Mouse (Mus musculus): ENCODE measurements at regions not wholly inside any gene's neighbourhood (a gene's known extent, or its start where the extent isn't known, plus 50 kb on each side); places are given as distances from the start of the nearest gene placed in this dataset.
"Not testable (repeated sequence)": the region's sequence is repeated elsewhere in the genome, so short reads cannot be mapped to it uniquely, and the experiment has no call there.

DNA sequence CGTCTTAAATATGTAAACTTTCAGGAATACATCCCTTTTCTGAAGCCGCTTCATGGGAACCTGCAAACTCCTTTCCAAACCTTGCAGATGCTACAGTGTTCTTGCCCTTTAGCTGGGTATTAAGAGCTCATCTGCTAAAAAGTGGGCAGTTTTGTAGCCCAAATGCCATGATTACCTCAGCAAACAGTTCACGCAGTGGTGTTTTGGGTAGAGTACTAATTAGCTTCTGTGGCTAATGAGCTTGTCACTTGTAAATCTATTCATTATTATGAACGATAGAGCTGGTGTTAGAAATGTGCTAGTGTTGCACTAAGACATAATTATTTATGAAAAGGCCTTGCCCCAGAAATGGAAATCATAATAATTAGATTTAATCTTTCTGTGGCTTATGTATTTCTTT, 506.1 kb upstream of the Ccng1 start:
- H3K27ac ChIP-seq (ENCODE audit: low read length), result no peak overlapping the region
- no peaks in the 10 kb centered on the region for H3K36me3 ChIP-seq (ENCODE audit: control insufficient read depth, insufficient read depth, low read length)
- H3K27me3 ChIP-seq (ENCODE audit: control insufficient read depth, insufficient read depth, low read depth, low read length), result no peaks in the 10 kb centered on the region
- no peak overlapping the region for H3K4me2 ChIP-seq (ENCODE audit: low read length)
- H3K4me3 ChIP-seq (ENCODE audit: low read depth, low read length), result no peak overlapping the region
- H3K9me3 ChIP-seq (replicated peaks; ENCODE audit: control insufficient read depth, low read length, poor library complexity, severe bottlenecking), result no peaks in the 10 kb centered on the region
- no peak overlapping the region for H3K9ac ChIP-seq (ENCODE audit: low read depth, low read length)
- WGBS, result 72% methylated on average over 4 of the region's 4 CpGs
- no peaks in the 10 kb centered on the region for H3K4me1 ChIP-seq (ENCODE audit: control insufficient read depth, insufficient read depth, low read length)
- no peak for ATAC-seq

DNA sequence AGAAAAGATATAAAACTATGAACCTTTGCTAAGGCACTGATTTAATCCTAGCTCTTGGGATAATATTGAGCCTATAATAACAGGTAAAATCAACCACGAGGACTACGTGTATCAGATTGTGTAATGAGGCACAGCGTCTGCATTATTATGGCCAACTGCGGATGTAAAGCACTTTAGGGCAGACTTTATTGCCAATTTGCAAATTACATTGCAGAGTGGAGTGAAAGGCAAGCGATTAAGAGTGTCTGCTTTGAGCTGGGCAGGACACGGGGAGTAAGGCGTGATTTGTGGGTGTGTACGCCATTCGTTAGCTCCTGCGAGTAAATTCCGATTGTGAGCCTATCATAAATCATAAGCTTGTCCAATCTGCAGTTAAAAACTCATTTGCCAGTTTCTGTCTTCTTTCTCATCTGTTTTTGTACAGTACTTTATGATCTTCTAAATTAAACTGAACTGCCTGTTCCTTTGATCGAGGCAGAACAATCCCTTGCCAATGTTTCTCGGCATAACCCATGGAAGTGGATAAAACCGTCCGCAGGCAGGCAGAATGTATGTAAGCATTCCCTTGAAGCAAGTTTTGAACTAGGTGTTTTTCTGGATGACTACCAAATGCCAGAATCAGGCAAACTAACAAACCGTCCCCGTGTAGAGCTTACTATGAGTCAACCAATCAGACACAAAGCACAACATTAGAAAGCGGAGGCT, 505.0 kb upstream of the Ccng1 start:
- Histone ChIP-seq H3K9ac (ENCODE audit: low read depth, low read length) (no peak overlapping the region), H3K27ac (ENCODE audit: low read length) (no peak overlapping the region), H3K27me3 (ENCODE audit: control insufficient read depth, insufficient read depth, low read depth, low read length) (no peaks in the 10 kb centered on the region), H3K4me3 (ENCODE audit: low read depth, low read length) (no peak overlapping the region), H3K4me2 (ENCODE audit: low read length) (no peak overlapping the region), H3K4me1 (ENCODE audit: control insufficient read depth, insufficient read depth, low read length) (no peaks in the 10 kb centered on the region), H3K9me3 (replicated peaks; ENCODE audit: control insufficient read depth, low read length, poor library complexity, severe bottlenecking) (no peaks in the 10 kb centered on the region), H3K36me3 (ENCODE audit: control insufficient read depth, insufficient read depth, low read length) (no peaks in the 10 kb centered on the region)
- ATAC-seq, result no peak
- 84% methylated on average over 18 of the region's 18 CpGs for WGBS

DNA sequence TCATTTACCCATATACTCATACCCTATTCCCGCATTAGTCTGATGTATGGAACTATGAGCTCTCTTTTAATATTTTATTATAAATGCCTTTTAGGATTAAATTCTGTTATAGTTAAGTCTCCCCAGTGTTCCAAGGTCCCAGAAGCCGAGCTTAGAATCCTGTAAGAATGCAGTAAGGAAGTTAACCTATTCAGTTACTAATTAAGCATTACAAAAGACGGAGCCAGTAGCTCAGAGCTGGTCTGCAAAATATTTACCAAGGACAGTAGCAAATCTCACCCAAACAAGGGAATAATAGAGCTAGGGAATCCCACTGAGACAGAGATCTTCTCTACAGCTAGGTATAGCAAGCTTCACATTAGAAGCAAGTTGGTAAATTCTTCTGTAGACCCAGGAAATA, 459.4 kb upstream of the Ccng1 start:
- not testable (repeated sequence) for H3K4me1 ChIP-seq (ENCODE audit: control insufficient read depth, insufficient read depth, low read length); H3K4me2 ChIP-seq (ENCODE audit: low read length); H3K36me3 ChIP-seq (ENCODE audit: control insufficient read depth, insufficient read depth, low read length); ATAC-seq; H3K27ac ChIP-seq (ENCODE audit: low read length); H3K27me3 ChIP-seq (ENCODE audit: control insufficient read depth, insufficient read depth, low read depth, low read length); H3K4me3 ChIP-seq (ENCODE audit: low read depth, low read length); H3K9ac ChIP-seq (ENCODE audit: low read depth, low read length); H3K9me3 ChIP-seq (replicated peaks; ENCODE audit: control insufficient read depth, low read length, poor library complexity, severe bottlenecking)
- 31% methylated on average over 3 of the region's 3 CpGs for WGBS

DNA sequence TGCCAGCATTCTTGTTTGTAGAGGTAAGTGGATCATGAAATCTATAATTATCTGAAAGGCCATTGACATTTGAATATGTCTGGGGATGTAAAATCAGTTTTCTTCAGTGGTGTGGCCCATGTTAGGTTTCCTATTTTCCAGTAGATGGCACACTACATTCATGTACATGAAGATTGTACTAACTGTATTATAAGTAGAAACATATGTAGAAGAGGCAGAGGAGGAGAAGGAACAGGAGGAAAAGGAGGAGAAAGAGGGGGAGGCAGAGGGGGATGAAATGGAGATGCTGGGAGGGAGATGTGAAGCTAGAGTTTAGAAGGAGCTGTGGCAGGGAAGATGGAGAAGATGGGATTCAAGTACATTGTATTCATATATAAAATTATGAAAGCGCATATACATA, 447.1 kb upstream of the Ccng1 start:
- WGBS, result 97% methylated on average over 1 of the region's 1 CpGs
- Histone ChIP-seq H3K9me3 (replicated peaks; ENCODE audit: control insufficient read depth, low read length, poor library complexity, severe bottlenecking) (no peaks in the 10 kb centered on the region), H3K27me3 (ENCODE audit: control insufficient read depth, insufficient read depth, low read depth, low read length) (no peaks in the 10 kb centered on the region)

DNA sequence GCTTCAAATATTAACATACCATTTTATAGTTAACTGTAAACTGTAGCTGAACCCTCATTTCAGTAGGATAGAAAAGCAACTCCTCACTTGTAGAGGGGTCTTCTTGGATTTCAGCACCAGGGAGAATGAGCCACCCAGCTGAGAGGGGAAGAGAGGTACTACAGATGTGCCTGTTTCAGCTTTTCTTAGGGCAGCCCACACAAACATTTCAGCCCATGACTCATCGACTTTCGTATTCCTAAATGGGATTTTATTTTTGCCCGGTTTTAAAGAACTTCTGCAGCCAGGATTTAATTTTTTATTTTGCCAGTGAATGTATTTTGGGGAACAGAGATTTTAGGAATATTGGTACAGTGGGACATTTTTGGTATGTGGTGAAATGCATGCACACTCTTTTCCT, 438.9 kb upstream of the Ccng1 start:
- Histone ChIP-seq H3K4me2 (ENCODE audit: low read length) (no peak overlapping the region), H3K27ac (ENCODE audit: low read length) (no peak overlapping the region), H3K9me3 (replicated peaks; ENCODE audit: control insufficient read depth, low read length, poor library complexity, severe bottlenecking) (no peaks in the 10 kb centered on the region), H3K36me3 (ENCODE audit: control insufficient read depth, insufficient read depth, low read length) (no peaks in the 10 kb centered on the region), H3K4me3 (ENCODE audit: low read depth, low read length) (no peak overlapping the region), H3K27me3 (ENCODE audit: control insufficient read depth, insufficient read depth, low read depth, low read length) (no peaks in the 10 kb centered on the region), H3K4me1 (ENCODE audit: control insufficient read depth, insufficient read depth, low read length) (no peaks in the 10 kb centered on the region), H3K9ac (ENCODE audit: low read depth, low read length) (no peak overlapping the region)
- ATAC-seq, result no peak
- WGBS, result 89% methylated on average over 3 of the region's 3 CpGs

More for the DNA sequence above, 447.1 kb upstream of the Ccng1 start:
- Histone ChIP-seq H3K4me3 (ENCODE audit: low read depth, low read length) (no peak overlapping the region), H3K27ac (ENCODE audit: low read length) (no peak overlapping the region), H3K36me3 (ENCODE audit: control insufficient read depth, insufficient read depth, low read length) (no peaks in the 10 kb centered on the region), H3K4me2 (ENCODE audit: low read length) (no peak overlapping the region), H3K9ac (ENCODE audit: low read depth, low read length) (no peak overlapping the region), H3K4me1 (ENCODE audit: control insufficient read depth, insufficient read depth, low read length) (no peaks in the 10 kb centered on the region)
- ATAC-seq, result no peak

DNA sequence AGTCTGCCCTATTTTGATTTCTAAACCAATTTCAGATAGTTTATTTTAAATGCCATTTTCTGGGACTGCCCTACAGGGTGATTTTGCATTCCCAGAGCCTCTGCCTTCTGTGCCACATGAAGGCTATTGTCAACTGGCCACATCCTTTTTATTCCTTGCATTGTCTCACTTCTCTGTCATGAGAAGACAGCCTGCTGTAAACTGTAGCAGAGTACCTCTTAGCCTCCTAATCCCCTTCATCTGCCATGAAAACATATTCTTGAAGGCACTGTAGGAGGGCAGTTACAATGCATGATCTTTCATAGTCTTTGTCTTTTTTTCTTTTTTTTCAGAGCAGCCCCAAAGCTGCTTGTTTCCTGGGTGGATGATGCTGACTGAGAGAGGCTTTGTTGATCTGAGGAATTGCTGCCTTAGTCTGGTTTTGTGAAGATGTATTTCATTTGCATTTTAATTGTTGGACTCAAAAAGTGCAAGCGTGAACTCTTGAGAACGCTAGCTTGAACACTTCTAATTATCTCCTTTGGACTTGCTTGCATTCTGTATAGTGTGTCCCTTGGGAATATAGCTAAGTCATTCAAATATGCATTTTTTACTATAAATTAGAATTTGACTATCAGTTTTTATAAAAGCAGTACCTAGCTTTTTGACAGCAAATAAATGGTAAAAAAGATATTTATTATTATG, 405.5 kb upstream of the Ccng1 start:
- Histone ChIP-seq H3K4me3 (ENCODE audit: low read depth, low read length) (no peak overlapping the region), H3K36me3 (ENCODE audit: control insufficient read depth, insufficient read depth, low read length) (no peaks in the 10 kb centered on the region), H3K27me3 (ENCODE audit: control insufficient read depth, insufficient read depth, low read depth, low read length) (no peaks in the 10 kb centered on the region), H3K27ac (ENCODE audit: low read length) (peak overlapping the region; percentile 74), H3K9ac (ENCODE audit: low read depth, low read length) (0 out of 2 replicates have a peak overlapping the region, but pooled peaks have one; percentile 26), H3K4me2 (ENCODE audit: low read length) (no peak overlapping the region), H3K4me1 (ENCODE audit: control insufficient read depth, insufficient read depth, low read length) (peaks cover 6% of the 10 kb centered on the region), H3K9me3 (replicated peaks; ENCODE audit: control insufficient read depth, low read length, poor library complexity, severe bottlenecking) (no peaks in the 10 kb centered on the region)
- ATAC-seq, result peak; percentile 85
- WGBS, result 12% methylated on average over 2 of the region's 2 CpGs

DNA sequence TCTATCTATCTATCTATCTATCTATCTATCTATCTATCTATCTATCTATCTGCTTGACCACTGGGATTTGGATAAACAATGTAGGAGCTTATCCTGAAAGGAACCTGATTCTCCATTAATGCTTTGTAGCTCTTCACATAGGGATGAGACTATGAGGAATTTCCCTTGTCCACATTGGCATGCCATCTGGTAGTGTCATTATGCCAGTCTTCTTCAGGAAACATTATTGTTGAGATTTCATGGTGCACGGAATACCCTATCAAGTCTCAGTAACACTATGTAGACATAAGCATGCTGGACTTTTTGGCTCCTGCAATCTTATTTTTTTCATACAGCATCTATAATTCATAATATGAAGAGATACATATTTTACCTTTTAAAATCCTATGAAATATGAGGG, 404.8 kb upstream of the Ccng1 start:
- H3K27ac ChIP-seq (ENCODE audit: low read length), result no peak overlapping the region
- 30% methylated on average over 1 of the region's 1 CpGs for WGBS
- H3K4me2 ChIP-seq (ENCODE audit: low read length), result no peak overlapping the region
- no peaks in the 10 kb centered on the region for H3K36me3 ChIP-seq (ENCODE audit: control insufficient read depth, insufficient read depth, low read length)
- no peak for ATAC-seq
- no peak overlapping the region for H3K4me3 ChIP-seq (ENCODE audit: low read depth, low read length)
- H3K4me1 ChIP-seq (ENCODE audit: control insufficient read depth, insufficient read depth, low read length), result peaks cover 6% of the 10 kb centered on the region
- H3K9me3 ChIP-seq (replicated peaks; ENCODE audit: control insufficient read depth, low read length, poor library complexity, severe bottlenecking), result no peaks in the 10 kb centered on the region
- no peak overlapping the region for H3K9ac ChIP-seq (ENCODE audit: low read depth, low read length)
- no peaks in the 10 kb centered on the region for H3K27me3 ChIP-seq (ENCODE audit: control insufficient read depth, insufficient read depth, low read depth, low read length)

DNA sequence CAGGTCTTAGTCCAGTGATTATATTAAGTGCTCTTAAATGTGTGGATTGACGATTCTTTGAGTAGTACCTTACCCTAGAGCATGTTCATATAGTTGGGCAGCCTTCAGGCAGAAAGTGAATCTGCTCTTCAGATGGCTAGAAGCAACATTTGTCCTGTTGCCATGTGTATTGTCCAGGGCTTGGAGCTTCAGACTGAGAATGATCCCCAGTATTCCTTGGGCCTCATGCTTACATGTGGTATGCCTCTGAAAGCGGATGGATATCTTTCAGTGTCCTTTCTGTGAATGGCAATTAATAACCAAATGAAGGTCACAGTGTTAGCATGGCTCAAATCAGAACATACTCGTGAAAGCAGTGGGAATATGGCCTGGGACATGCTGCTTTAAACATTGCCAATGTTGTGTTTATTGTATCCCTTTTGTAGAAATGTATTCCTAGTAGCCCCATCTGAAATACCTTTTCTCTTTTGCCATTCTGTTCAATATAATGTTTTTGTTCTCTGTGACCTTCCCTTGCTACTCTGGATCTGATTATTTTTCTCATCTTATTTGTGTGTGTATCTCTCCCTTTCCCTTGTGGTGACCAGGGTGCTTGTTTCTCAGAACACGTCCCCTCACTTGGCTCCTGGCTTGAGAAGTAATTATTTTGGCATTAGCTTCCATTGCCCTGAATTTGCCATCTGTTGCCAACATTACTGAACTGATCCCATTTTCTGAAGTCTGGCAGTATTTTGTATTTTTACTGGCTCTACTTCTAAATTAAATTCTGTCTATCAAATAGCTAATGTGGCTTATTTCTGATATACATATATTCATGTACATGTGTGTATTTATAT, 403.9 kb upstream of the Ccng1 start:
- no peaks in the 10 kb centered on the region for H3K36me3 ChIP-seq (ENCODE audit: control insufficient read depth, insufficient read depth, low read length)
- no peaks in the 10 kb centered on the region for H3K27me3 ChIP-seq (ENCODE audit: control insufficient read depth, insufficient read depth, low read depth, low read length)
- H3K27ac ChIP-seq (ENCODE audit: low read length), result peak overlapping the region; percentile 42; the same call in 1 of the 2 replicates
- no peaks in the 10 kb centered on the region for H3K9me3 ChIP-seq (replicated peaks; ENCODE audit: control insufficient read depth, low read length, poor library complexity, severe bottlenecking)
- 56% methylated on average over 4 of the region's 4 CpGs for WGBS
- peaks cover 6% of the 10 kb centered on the region for H3K4me1 ChIP-seq (ENCODE audit: control insufficient read depth, insufficient read depth, low read length)
- no peak overlapping the region for H3K9ac ChIP-seq (ENCODE audit: low read depth, low read length)
- no peak overlapping the region for H3K4me2 ChIP-seq (ENCODE audit: low read length)
- no peak; the same call in 1 of the 2 replicates for ATAC-seq
- no peak overlapping the region for H3K4me3 ChIP-seq (ENCODE audit: low read depth, low read length)

DNA sequence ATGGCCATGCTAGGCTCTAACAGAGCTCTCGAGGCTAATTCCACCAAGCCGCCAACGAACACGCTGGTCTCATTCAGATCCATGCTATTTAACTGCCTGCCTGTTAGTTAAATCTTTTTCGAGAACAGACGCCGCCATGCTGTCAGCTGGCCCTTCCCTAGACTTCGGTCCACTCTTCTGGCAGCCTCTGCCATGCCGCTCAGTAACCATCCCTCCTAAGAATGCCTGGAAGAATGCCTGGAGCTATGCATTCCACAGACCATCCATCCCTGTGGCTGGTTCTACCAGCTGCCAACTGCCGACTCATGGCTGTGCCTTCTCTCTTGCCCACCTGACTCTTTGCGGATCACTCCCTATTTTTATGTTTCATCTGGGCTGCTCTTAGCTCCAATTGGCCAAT, 402.2 kb upstream of the Ccng1 start:
- 95% methylated on average over 11 of the region's 11 CpGs for WGBS
- Histone ChIP-seq H3K36me3 (ENCODE audit: control insufficient read depth, insufficient read depth, low read length) (no peaks in the 10 kb centered on the region), H3K4me2 (ENCODE audit: low read length) (no peak overlapping the region), H3K9ac (ENCODE audit: low read depth, low read length) (no peak overlapping the region), H3K4me3 (ENCODE audit: low read depth, low read length) (no peak overlapping the region), H3K9me3 (replicated peaks; ENCODE audit: control insufficient read depth, low read length, poor library complexity, severe bottlenecking) (no peaks in the 10 kb centered on the region), H3K27me3 (ENCODE audit: control insufficient read depth, insufficient read depth, low read depth, low read length) (no peaks in the 10 kb centered on the region), H3K4me1 (ENCODE audit: control insufficient read depth, insufficient read depth, low read length) (peaks cover 6% of the 10 kb centered on the region), H3K27ac (ENCODE audit: low read length) (no peak overlapping the region)
- ATAC-seq, result no peak
